Mouse (Mus musculus): ENCODE data around the gene Aff1.

The Aff1 gene

GRCm38 (mm10) chr5:103694094-103694493 is 1.9 kb downstream of the Aff1 start:
- 79% methylated on average over 6 of the region's 6 CpGs for WGBS

GRCm38 (mm10) chr5:103697875-103698491 is 5.8 kb downstream of the Aff1 start:
- 78% methylated on average over 5 of the region's 5 CpGs for WGBS

- WGBS = 87% methylated on average over 4 of the region's 4 CpGs
These were observed 6.4 kb downstream of the Aff1 start for GRCm38 (mm10) chr5:103698577-103698976.

- WGBS = 38% methylated on average over 4 of the region's 4 CpGs
These were observed 7.4 kb downstream of the Aff1 start for GRCm38 (mm10) chr5:103699537-103699936.

- 91% methylated on average over 2 of the region's 2 CpGs for WGBS
These were observed 8.5 kb downstream of the Aff1 start for GRCm38 (mm10) chr5:103700661-103701060.

- 78% methylated on average over 3 of the region's 3 CpGs for WGBS
These were observed 9.3 kb downstream of the Aff1 start for GRCm38 (mm10) chr5:103701466-103701865.

- 81% methylated on average over 6 of the region's 6 CpGs for WGBS
These were observed 10.4 kb downstream of the Aff1 start for GRCm38 (mm10) chr5:103702527-103702926.

- 91% methylated on average over 4 of the region's 4 CpGs for WGBS
These were observed 13.2 kb downstream of the Aff1 start for GRCm38 (mm10) chr5:103705331-103705730.

GRCm38 (mm10) chr5:103705874-103706273 is 13.7 kb downstream of the Aff1 start:
- WGBS = 67% methylated on average over 1 of the region's 1 CpGs

- WGBS = 90% methylated on average over 3 of the region's 3 CpGs
These were observed 16.9 kb downstream of the Aff1 start for GRCm38 (mm10) chr5:103709044-103709443.

- WGBS = 39% methylated on average over 2 of the region's 2 CpGs
These were observed 19.7 kb downstream of the Aff1 start for GRCm38 (mm10) chr5:103711886-103712285.

GRCm38 (mm10) chr5:103713422-103713821 is 21.2 kb downstream of the Aff1 start:
- WGBS = 76% methylated on average over 2 of the region's 2 CpGs

- 91% methylated on average over 6 of the region's 6 CpGs for WGBS
These were observed 22.8 kb downstream of the Aff1 start for GRCm38 (mm10) chr5:103714943-103715342.

GRCm38 (mm10) chr5:103716824-103717342 is 24.7 kb downstream of the Aff1 start:
- 89% methylated on average over 5 of the region's 5 CpGs for WGBS

GRCm38 (mm10) chr5:103719131-103719530 is 27.0 kb downstream of the Aff1 start:
- WGBS = 71% methylated on average over 6 of the region's 6 CpGs

- WGBS = 76% methylated on average over 3 of the region's 3 CpGs
These were observed 27.7 kb downstream of the Aff1 start for GRCm38 (mm10) chr5:103719851-103720250.

- 92% methylated on average over 6 of the region's 6 CpGs for WGBS
These were observed 28.8 kb downstream of the Aff1 start for GRCm38 (mm10) chr5:103720967-103721366.

- WGBS = 88% methylated on average over 4 of the region's 4 CpGs
These were observed 29.3 kb downstream of the Aff1 start for GRCm38 (mm10) chr5:103721490-103721889.

GRCm38 (mm10) chr5:103722721-103723120 is 30.5 kb downstream of the Aff1 start:
- WGBS = 88% methylated on average over 4 of the region's 4 CpGs

GRCm38 (mm10) chr5:103724384-103724783 is 32.2 kb downstream of the Aff1 start:
- WGBS = 46% methylated on average over 6 of the region's 6 CpGs

- 66% methylated on average over 3 of the region's 3 CpGs for WGBS
These were observed 32.6 kb downstream of the Aff1 start for GRCm38 (mm10) chr5:103724823-103725222.

GRCm38 (mm10) chr5:103725268-103726149 is 33.3 kb downstream of the Aff1 start:
- 87% methylated on average over 9 of the region's 9 CpGs for WGBS
